Comparison of ENCODE assay signal across 35 mouse cellular contexts in genomic region chr6:40418386-40418785, GRCm38 (mm10). TPM values are rescaled to one million over a fixed set of nuclear protein-coding genes. Genes with fewer than 3 reads are reported as not detected.
"Had no signal": no experiment of that assay in that cellular context is flagged by ENCODE, and none has a peak within 500 bp of the region (broad histone marks: within the 10 kb centered on the region; RNA-seq: fewer than 3 reads in every experiment).

No protein-coding gene starts in this region.

- DNase-seq: gastrocnemius, adult 2 months; gastrocnemius, postnatal 10 days; gastrocnemius, postnatal 25 days; heart, postnatal 10 days; heart, postnatal 4 days; kidney, adult 18-20 months; kidney, adult 8-10 months; kidney, postnatal 10 days; kidney, postnatal 25 days; kidney, postnatal 4 days; liver; liver, embryonic 13.5 days had no signal

- H3K4me2 ChIP-seq: heart, embryonic 12.5 days; hindbrain, embryonic 13.5 days; hindbrain, embryonic 15.5 days; intestine, embryonic 15.5 days; limb, embryonic 12.5 days; liver, embryonic 11.5 days; liver, embryonic 13.5 days; liver, embryonic 15.5 days had no signal

- H3K4me1 ChIP-seq: heart, embryonic 10.5 days; heart, embryonic 12.5 days; hindbrain, embryonic 13.5 days; hindbrain, embryonic 15.5 days; intestine, embryonic 15.5 days; limb, embryonic 10.5 days; limb, embryonic 12.5 days; liver, embryonic 13.5 days; liver, embryonic 15.5 days had no signal

- H3K36me3 ChIP-seq: heart, embryonic 10.5 days; intestine, embryonic 15.5 days; liver, embryonic 13.5 days; liver, embryonic 15.5 days had no signal

- H3K9ac ChIP-seq: heart, embryonic 12.5 days; hindbrain, embryonic 13.5 days; hindbrain, embryonic 15.5 days; intestine, embryonic 15.5 days; limb, embryonic 12.5 days; liver, embryonic 13.5 days; liver, embryonic 15.5 days had no signal

- H3K27ac ChIP-seq: gastrocnemius, adult 2 months; heart, embryonic 10.5 days; hindbrain, embryonic 13.5 days; hindbrain, embryonic 15.5 days; intestine, embryonic 15.5 days; layer of hippocampus, adult 2 months; limb, embryonic 10.5 days; limb, embryonic 12.5 days; liver, embryonic 13.5 days; liver, embryonic 15.5 days had no signal

- H3K27me3 ChIP-seq: heart, embryonic 12.5 days; hindbrain, embryonic 13.5 days; hindbrain, embryonic 15.5 days; intestine, embryonic 15.5 days; limb, embryonic 12.5 days; liver, embryonic 13.5 days; liver, embryonic 15.5 days had no signal

- H3K4me3 ChIP-seq: gastrocnemius, adult 2 months; heart, embryonic 10.5 days; heart, embryonic 12.5 days; hindbrain, embryonic 13.5 days; hindbrain, embryonic 15.5 days; intestine, embryonic 15.5 days; layer of hippocampus, adult 2 months; limb, embryonic 10.5 days; limb, embryonic 12.5 days; liver, embryonic 13.5 days; liver, embryonic 15.5 days had no signal

- H3K9me3 ChIP-seq: heart, embryonic 10.5 days; heart, embryonic 12.5 days; hindbrain, embryonic 13.5 days; hindbrain, embryonic 15.5 days; intestine, embryonic 15.5 days; limb, embryonic 10.5 days; limb, embryonic 12.5 days; liver, embryonic 13.5 days; liver, embryonic 15.5 days had no signal

- ATAC-seq: inflammation-experienced regulatory T-cells, adult 6 months; intestine, embryonic 15.5 days; intestine, postnatal 0 days had no signal

RNA-seq across cellular contexts. Expression of gene Wee2, which starts 20.5 kb away (rescaled TPM):
- total RNA-seq: gastrocnemius, adult 2 months; gastrocnemius, postnatal 10 days; gastrocnemius, postnatal 25 days; gastrocnemius, postnatal 4 days; granulocyte monocyte progenitor cell, adult 5-6 weeks; heart, adult 8-10 months; heart, postnatal 10 days; heart, postnatal 25 days; heart, postnatal 4 days; layer of hippocampus, adult 2 months; layer of hippocampus, postnatal 10 days; layer of hippocampus, postnatal 25 days; left cerebral cortex, postnatal 25 days had no signal
- polyA plus RNA-seq: heart, embryonic 12.5 days; heart, embryonic 14.5 days; heart, embryonic 16.5 days; inflammation-experienced regulatory T-cells, adult 6 months; intestine, postnatal 0 days; kidney, embryonic 16.5 days; limb, embryonic 12.5 days; limb, embryonic 14.5 days; liver, embryonic 11.5 days; liver, embryonic 13.5 days; liver, embryonic 15.5 days had no signal
